Mouse (Mus musculus): Measurements from ENCODE around the gene Mak. TPM values are rescaled to one million over a fixed set of nuclear protein-coding genes. Genes with fewer than 3 reads are reported as not detected.

Mak gene
- total RNA-seq, 2 experiments from 2014 or later, result not detected

- no peak for DNase-seq (ENCODE audit: low spot score)
These were observed 5.7 kb downstream of the Mak start for GRCm38 (mm10) chr13:41073819-41074218.

DNA sequence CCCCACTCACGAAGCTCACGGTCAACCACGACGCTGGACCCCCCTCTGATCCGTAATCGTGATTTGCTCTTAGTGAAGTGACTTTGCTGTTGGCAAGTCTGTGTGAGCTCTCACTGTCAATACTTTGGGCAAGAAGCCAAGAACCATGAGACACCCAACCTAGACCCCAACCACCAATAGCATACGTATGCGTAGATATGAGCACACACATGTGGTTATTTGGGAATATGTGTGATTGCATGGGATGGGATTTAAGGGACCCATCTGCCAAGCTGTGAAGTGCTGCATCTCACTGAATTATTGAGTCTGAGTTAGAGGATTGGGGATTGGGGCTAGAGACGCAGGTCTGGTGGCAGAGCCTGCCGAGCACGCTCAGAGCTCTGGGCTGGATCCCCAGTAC, 7.9 kb downstream of the Mak start:
- DNase-seq (ENCODE audit: low spot score), result no peak

- DNase-seq (ENCODE audit: low spot score), result no peak
These were observed 11.9 kb downstream of the Mak start for GRCm38 (mm10) chr13:41067618-41068017.

DNA sequence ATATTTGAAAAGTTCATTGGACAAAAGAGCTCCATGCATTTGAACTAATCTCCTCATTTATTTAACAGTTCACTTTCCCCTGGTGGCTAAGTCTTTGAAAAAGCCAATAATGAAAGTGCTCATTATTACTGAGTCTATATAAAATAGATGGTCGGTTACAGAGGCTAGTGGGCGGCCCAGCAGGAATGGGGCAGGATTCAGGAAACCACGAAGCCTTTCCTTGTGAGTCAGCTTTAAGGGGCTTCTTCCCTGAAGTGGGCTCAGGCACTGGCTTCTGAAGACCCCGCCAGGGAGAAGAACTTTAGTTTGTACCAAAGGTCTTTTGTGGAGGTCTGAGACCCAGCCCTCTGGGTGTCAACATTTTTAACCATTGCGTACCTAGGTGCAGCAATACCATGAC, 27.5 kb downstream of the Mak start:
- DNase-seq (ENCODE audit: low spot score), result no peak

GRCm38 (mm10) chr13:41047280-41047679, 32.2 kb downstream of the Mak start:
- no peak for DNase-seq (ENCODE audit: low spot score)

DNA sequence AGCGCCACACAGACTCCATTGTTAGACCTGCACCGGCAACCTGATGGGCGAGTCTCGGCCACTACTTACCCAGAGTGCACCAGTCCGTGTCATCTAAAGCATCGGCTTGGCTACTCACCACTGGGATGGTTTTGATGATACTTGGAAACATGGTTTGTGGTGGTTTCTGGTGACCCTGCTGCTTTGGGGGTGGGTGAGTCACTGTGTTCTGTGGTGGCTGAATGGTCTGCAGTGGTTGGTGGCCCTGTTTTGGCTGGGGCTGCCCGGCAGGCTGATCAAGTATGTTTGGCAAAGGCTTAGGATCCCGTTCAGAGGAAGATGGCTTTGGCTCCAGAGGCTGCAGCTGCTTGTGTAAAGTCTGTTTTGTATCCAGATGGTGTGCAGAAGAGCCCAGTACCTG, 33.6 kb downstream of the Mak start:
- no peak for DNase-seq (ENCODE audit: low spot score)

GRCm38 (mm10) chr13:41042511-41042910, 37.0 kb downstream of the Mak start:
- no peak for DNase-seq (ENCODE audit: low spot score)

DNA sequence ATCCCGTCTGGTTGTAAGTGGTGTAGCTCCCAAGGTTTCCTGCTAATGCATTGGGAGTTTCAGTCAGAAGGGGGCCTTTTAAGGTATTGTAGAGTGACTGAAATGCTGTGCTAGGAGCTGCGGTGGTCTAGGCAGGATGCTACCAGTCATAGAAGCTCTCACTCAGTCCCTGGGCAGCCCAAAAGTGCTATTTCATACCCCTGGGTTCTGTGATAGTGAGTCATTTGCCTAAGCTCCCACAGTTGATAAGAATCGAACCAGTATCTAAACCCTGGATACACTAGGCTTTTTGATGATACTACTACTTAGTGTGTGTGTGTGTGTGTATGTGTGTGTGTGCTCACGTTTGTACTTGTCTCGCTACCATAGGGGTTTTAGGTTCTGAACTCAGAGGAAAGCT, 49.4 kb downstream of the Mak start:
- no peak for DNase-seq (ENCODE audit: low spot score)

GRCm38 (mm10) chr13:41022099-41022498, 57.4 kb downstream of the Mak start:
- DNase-seq (ENCODE audit: low spot score), result no peak

- DNase-seq (ENCODE audit: low spot score), result no peak
These were observed 57.9 kb downstream of the Mak start for GRCm38 (mm10) chr13:41021607-41022006.

DNA sequence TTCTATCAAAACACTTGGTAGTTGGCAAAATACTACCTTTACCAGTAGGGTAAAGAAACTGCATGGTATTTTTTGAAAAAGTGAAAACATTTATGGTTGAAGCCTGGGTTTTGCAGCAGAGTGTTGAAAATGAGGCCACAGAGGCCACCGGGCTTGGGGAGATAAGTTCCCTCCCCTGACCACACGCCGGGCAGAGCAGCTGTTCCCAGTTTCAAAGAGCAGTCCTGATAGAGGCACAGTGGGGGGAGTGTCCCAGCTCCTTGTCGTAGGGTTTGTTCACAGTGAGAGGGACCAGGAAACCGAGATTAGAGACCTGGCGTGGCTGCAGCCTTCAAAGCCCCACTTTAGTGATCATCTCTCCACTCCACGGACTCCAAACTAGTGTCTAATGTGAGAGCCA, 59.0 kb downstream of the Mak start:
- DNase-seq (ENCODE audit: low spot score), result no peak

GRCm38 (mm10) chr13:41018756-41019591, 60.5 kb downstream of the Mak start:
- no peak for DNase-seq (ENCODE audit: low spot score)

DNA sequence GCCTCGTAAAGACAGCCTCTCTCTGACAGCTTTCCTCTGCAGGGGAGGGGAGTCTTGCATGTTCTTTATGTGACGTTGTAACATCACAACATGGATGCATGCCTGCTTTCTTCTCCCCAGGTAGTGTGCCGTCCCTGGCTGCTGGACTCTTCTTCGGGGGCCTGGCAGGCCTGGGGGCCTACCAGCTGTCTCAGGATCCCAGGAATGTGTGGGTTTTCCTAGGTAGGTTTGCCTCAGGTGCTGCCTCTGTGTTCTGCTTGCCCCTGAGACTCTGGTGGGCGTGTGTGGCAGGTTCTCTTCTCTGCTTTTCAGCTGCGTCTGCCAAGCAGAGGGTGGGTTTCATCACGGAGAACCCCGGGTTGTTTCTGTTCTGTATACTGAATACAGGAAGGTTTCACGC, 61.3 kb downstream of the Mak start:
- DNase-seq (ENCODE audit: low spot score), result no peak

DNA sequence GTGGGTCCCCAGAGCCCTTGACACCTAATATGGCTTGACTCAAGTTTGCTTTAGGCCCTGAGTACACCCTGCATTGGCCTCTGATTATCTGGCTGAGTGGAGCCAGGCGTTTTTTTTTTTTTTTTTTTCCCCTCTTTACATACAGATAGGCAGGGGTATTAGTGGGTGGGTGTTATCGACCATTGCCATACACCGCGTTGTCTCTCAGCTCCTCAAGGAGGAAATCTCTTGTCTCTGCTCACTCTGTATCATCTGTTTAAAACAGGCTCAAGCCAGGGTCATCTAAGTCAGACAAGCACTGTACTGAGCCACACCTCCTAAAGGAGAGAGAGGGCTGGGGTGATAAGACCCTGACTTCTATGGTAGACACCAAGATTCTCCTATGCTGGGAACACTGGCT, 61.7 kb downstream of the Mak start:
- no peak for DNase-seq (ENCODE audit: low spot score)

DNA sequence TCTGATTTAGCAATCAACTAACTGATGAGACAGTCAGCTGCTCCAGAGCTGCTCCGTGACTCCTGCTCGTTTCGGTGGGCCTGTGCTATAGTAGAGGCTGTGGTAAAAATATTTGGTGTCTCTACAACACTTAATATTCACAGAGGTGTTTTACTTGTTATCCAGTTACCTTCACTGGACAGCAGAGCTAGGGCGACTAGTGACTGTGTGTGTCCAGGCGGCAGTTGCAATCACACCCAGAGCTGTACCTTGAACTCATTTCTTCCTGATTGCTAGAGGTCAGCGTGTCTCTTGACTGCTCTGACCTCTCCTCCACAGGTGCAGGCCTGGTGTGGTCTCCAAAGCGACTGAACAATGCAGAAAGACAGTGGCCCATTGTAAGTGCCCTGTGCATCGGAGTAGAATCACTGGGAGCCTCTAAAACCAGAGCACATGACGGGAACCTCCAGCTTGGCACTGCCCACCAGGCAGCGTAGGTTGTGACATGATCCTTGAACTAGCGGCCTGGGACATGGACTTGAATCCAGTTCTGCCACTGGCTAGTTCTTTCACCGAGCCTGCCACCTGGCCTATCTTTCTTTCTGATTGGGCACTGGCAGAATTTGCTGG, 62.6 kb downstream of the Mak start:
- DNase-seq (ENCODE audit: low spot score), result no peak

DNA sequence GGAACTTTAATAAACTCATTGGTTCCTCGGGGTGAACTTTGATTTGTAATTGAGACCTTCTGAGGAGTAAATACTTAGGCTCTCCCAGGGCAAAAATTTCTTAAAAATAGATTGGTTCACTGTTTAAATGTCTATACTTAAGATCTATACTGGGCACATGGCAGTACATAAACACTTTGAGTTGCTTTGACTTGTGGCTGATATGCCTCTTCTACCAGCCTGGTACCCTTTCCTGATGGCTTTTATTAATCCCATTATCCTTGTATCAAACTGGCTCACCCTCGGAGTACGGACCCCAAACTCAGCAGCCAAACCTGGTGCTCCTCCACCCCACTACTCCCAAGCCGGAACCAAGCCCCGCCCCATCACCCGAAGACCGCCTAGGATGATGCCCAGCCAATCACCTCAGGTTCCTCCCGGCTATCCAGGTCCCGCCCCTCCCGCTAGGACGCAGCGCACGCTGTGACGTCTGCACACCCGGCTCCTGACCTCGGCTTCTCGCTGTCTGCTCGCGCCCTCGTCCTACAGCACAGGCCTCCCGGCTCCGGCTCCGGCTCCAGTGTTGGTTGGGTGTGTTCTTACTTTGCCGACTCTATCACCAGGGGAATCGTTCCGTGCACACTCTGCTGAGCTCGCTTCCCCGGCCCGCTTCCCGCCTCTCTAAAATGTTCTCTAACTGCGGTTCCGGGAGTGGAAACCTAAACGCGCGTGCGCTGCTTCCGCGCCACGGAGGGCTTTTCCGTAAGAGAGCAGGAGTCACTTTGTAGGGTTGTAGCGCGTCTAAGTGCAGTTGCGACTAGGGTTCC, 63.5 kb downstream of the Mak start, which contains the start of gene Tmem14c:
Gene Tmem14c (plus strand): TSS at position 464 of the 806 bp plus-strand sequence.
- DNase-seq (ENCODE audit: low spot score), result peak; percentile 96

GRCm38 (mm10) chr13:41008946-41009345, 70.6 kb downstream of the Mak start:
- DNase-seq (ENCODE audit: low spot score), result no peak

DNA sequence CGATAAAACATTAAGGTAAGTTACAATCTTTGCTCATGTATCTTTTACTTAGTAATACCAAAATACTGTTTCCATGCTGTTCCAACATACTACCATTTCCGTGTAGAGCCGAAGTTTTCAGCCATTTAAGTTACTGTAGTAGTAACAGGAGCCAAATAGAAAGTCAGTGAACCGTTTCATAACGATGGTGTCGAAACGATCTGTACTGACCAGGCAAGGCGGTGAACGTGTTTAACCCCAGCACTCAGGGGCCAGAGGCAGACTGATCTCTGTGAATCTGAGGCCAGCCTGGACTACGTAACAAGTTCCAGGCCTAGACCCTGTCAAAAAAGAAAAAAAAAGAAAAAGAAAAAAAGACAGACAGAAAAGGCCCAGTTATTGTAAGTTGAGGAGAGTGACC, 71.2 kb downstream of the Mak start:
- no peak for DNase-seq (ENCODE audit: low spot score)

GRCm38 (mm10) chr13:41006244-41006643, 73.3 kb downstream of the Mak start:
- DNase-seq (ENCODE audit: low spot score), result no peak

GRCm38 (mm10) chr13:41002001-41002400, 77.5 kb downstream of the Mak start:
- no peak for DNase-seq (ENCODE audit: low spot score)

DNA sequence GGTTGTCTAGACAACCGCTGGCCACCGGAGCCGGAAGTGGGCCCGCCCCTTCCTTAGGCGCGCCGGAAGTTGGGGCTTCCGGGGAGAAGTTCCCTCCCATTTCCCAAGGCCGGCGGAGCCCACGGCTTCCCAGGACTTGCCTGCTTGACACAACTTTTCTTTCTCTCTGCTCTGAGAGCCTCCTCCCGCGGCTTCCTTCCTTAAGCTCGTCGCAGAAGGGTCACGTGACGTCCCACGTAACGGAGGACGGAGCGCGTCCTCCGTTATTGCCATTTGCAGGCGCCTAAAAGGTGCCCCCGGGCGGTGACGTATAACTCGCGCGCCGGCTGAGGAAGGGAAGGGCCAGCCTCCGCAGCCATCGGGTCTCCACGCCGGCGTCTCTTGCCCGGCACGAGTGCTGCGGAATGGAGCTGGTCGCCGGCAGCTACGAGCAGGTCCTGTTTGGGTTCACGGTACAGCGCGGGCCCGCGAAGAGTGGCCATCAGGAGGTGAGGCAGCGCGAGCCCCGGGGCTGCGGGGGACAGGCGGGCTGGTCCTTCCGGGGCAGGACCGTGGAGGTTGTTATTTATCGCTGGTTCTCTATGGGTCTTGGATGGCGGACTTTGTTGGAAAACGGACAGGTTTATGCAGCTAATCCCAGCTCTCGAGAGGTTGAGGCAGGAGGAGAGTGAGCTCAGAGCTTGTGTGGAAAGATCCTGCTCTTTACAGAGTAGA, 78.4 kb downstream of the Mak start, which contains the start of gene Pak1ip1:
Gene Pak1ip1 (plus strand): TSS at position 98 of the 714 bp plus-strand sequence.
- peak; percentile 90 for DNase-seq (ENCODE audit: low spot score)
